Mouse (Mus musculus) splenic B cell, adult 2 months (primary cell): ENCODE results near the gene Sh2d1a.

Source experiments
- DNase-seq: peaks from one replicate; pipeline ENCODE4 v3.0.0-alpha.2; 2011; ENCODE audit warnings: low read depth, low spot score
- H3K27me3 ChIP-seq: 2 replicates; pipeline ENCODE4 v1.6.1; 2012; ENCODE audit warnings: mild to moderate bottlenecking, low read length, moderate library complexity, mixed read lengths; ENCODE audit not compliant: control insufficient read depth, poor library complexity, insufficient read depth, severe bottlenecking
- H3K36me3 ChIP-seq: 2 replicates; pipeline ENCODE4 v1.6.1; 2012; ENCODE audit warnings: mild to moderate bottlenecking, low read length, moderate library complexity, mixed read lengths; ENCODE audit not compliant: control insufficient read depth, poor library complexity, insufficient read depth, severe bottlenecking

Sh2d1a gene

DNA sequence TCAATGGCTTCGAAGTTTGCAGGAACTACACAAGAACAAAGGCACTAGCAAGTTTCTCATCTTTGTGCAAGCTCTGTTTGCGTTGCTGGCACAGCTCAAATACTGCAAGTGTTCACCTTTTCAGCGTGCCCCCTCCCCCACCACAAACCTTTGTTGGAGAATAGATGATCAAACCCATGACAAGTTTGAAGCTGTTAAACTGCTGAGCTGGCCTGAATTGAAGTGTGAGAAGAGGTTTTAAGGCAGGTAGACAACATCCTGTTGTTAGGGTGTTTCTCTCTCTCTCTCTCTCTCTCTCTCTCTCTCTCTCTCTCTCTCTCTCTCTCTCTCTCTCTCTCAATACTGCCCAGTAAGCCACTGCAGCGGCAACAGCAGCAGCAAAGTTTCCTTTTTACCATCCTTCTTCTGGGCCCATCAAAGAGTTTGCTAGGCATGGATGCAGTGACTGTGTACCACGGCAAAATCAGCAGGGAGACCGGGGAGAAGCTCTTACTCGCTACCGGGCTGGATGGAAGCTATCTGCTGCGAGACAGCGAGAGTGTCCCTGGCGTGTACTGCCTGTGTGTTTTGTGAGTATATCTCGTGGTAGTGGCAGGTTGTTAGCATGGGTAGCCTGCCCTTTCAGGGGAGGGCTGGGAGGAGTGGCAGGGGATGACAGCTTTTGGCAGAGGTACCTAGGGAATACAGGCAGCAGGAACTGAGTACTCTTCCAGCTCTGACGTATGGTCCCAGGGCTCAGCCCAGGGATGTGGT lies at the start of gene Sh2d1a:
Gene Sh2d1a, plus strand, starts transcription at position 163 of the 753 bp plus-strand sequence.
- no peaks in the 10 kb centered on the region for H3K36me3 ChIP-seq
- no peak for DNase-seq

GRCm38 (mm10) chrX:42453001-42453400 lies 49.3 kb upstream of the Sh2d1a start:
- H3K27me3 ChIP-seq: no peaks in the 10 kb centered on the region
- DNase-seq: no peak
- no peaks in the 10 kb centered on the region for H3K36me3 ChIP-seq

More for the DNA sequence above, at the start of gene Sh2d1a:
- no peaks in the 10 kb centered on the region for H3K27me3 ChIP-seq

GRCm38 (mm10) chrX:42454533-42454932 lies 47.7 kb upstream of the Sh2d1a start:
- DNase-seq: no peak
- no peaks in the 10 kb centered on the region for H3K36me3 ChIP-seq
- no peaks in the 10 kb centered on the region for H3K27me3 ChIP-seq

GRCm38 (mm10) chrX:42489446-42489845 lies 12.8 kb upstream of the Sh2d1a start, which contains the start of gene Tex13c2:
TSS of gene Tex13c2 (plus strand) at chrX:42489691.
- H3K27me3 ChIP-seq: no peaks in the 10 kb centered on the region
- no peaks in the 10 kb centered on the region for H3K36me3 ChIP-seq
- DNase-seq: no peak

GRCm38 (mm10) chrX:42490336-42490735 lies 11.9 kb upstream of the Sh2d1a start:
- DNase-seq: no peak
- Histone ChIP-seq H3K36me3 (no peaks in the 10 kb centered on the region), H3K27me3 (no peaks in the 10 kb centered on the region)

- H3K36me3 ChIP-seq: no peaks in the 10 kb centered on the region
- H3K27me3 ChIP-seq: no peaks in the 10 kb centered on the region
- DNase-seq: no peak
These were observed 1.7 kb upstream of the Sh2d1a start for GRCm38 (mm10) chrX:42500538-42500937.

DNA sequence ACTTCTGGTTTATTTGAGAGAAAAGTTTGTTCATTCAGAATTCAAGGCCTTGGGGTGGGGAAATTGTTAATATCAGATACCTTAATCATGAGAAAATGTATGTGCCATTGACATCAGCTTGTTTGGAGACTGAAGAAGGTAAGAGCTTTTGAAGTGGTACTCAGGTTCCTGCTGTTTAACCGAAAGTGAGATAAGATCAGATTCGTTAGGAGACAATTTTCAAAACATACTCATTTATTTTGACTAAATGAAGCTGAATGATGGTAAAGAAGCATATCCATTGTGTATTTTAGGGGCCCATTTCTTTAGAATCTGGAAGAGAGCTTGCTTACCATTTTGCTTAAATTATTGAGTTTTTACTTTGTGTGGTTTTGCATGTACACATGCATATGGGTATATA lies 8.9 kb downstream of the Sh2d1a start:
- Histone ChIP-seq H3K27me3 (no peaks in the 10 kb centered on the region), H3K36me3 (no peaks in the 10 kb centered on the region)
- DNase-seq: no peak

DNA sequence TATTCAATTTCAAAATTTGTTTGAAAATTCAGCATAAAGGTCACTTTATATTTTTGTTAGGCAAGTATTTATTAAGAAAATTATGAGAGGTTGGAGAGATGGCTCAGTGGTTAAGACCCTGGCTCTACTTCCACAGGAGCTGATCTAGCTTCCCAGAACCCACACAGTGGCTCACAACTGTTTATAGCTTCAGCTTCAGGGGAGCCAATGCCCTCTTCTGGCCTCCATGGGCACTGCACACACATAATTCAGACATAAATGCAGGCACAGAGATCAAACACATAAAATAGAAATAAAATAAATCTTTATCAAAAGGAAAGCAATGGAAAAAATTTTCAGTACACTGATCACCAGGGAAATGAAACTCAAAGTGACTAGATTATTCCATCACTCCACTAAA lies 10.3 kb downstream of the Sh2d1a start:
- DNase-seq: peak; percentile 4
- no peaks in the 10 kb centered on the region for H3K27me3 ChIP-seq

GRCm38 (mm10) chrX:42522868-42523267 lies 20.6 kb downstream of the Sh2d1a start:
- Histone ChIP-seq H3K27me3 (no peaks in the 10 kb centered on the region), H3K36me3 (no peaks in the 10 kb centered on the region)
- DNase-seq: no peak

More for the DNA sequence above, 10.3 kb downstream of the Sh2d1a start:
- no peaks in the 10 kb centered on the region for H3K36me3 ChIP-seq

GRCm38 (mm10) chrX:42530703-42531102 lies 28.4 kb downstream of the Sh2d1a start:
- H3K27me3 ChIP-seq: no peaks in the 10 kb centered on the region
- H3K36me3 ChIP-seq: no peaks in the 10 kb centered on the region
- no peak for DNase-seq

DNA sequence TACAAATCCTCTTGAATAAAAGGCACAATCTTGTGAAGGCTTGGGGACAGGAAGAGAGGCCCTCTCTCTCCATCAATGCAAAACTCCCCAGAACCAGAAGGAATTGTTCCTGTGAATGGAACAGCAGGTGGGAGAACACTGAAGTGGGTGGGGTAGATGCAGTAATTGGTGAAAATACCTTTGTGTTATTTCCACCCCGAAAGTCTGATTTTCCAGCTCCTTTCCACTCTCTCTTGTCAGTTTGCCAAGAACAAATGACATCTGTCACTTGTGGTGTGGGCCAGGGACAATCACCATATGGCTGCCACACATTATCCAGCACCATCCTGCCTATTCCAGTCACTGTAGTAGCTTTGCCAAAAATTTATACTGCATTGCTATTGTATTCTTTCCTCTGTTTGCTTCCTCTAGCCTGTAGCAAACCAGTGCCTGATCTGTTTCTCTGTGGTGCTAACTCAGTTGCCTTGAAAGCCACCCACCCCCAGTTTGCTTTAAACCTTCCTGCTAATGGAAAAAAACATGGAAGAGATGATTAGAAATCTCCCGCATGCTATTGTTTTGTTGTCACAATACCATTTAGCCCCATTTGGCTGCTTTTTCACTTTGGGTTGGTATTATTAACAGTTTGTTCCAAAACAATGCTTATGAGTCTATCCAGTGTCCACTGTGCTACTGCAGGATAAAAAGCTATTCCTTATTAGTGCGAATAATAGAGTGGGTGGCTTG lies 37.9 kb downstream of the Sh2d1a start:
- peak; percentile 1 for DNase-seq
- no peaks in the 10 kb centered on the region for H3K36me3 ChIP-seq
- H3K27me3 ChIP-seq: no peaks in the 10 kb centered on the region

DNA sequence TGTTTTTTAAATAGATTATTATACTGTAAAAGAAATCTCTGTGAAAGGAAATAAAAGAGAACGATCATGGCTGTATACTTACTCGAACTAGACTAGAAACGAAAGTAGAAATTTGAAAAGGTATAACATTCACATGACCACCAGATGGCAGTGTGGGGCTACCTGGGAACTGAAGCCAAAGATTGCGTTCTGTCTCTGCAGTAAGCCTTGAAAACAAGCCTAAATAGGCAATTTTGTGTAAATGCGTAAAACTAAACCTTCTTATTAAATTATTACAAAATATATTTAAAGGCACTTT lies 38.5 kb downstream of the Sh2d1a start:
- no peaks in the 10 kb centered on the region for H3K36me3 ChIP-seq
- peak; percentile 76 for DNase-seq
- H3K27me3 ChIP-seq: no peaks in the 10 kb centered on the region

DNA sequence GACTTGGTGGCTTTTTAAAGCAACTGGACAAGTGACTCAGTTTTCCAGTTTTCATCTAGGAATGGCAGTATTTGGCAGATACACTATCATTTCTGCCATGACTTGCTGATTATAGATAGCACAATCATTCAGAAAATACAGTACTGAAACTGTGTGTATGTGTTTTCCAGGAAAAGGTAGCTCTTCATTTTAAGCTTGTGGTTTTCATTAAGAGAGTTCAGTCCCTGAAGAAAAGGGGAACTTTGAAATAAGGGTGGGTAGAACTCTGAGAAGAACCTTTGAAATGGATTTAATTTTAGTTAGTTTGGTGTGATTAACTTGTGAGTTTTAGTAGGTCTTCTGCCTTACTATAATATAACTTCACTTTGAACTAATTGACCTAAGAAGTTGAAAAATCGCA lies 42.8 kb downstream of the Sh2d1a start:
- DNase-seq: no peak
- no peaks in the 10 kb centered on the region for H3K27me3 ChIP-seq

DNA sequence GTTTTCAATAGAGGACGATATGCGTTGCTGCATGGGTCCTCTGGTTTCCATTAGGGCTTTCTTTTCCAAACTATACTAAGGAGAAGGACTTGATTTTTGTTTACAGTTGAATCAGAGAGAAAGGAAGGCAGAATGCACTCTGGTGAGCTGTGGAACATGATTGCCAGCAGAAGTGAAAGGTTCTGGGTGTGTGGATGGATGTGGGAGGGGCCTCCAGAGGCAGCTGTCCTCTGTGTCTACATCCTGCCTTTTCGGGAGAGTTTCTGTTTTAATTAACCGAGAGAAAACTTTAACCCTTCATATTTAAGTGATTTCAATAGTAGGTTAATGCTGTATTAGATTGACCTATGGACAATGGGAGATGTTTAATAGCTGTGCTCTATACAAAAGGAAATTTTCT lies 46.3 kb downstream of the Sh2d1a start:
- no peaks in the 10 kb centered on the region for H3K36me3 ChIP-seq
- no peak for DNase-seq
- no peaks in the 10 kb centered on the region for H3K27me3 ChIP-seq

More for the DNA sequence above, 42.8 kb downstream of the Sh2d1a start:
- no peaks in the 10 kb centered on the region for H3K36me3 ChIP-seq

DNA sequence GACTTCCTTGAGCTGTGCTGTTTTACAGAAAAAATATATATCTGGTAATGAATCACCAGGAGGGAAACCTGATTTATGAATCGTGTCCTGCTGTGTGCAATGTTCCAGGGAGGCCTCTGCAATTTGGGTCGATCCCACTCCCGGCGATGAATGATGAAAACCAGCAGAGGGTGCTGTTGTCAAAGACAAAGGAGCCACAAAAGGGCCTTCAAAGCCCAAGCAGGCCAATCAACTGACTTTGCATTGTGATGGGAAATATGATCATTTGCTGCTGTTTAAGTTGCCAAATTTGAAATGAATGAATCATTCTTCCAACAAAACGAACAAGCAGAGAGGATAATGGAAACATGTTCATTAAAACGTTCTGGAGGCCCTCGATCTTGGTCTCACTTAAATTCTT lies 55.0 kb downstream of the Sh2d1a start:
- peak; percentile 19 for DNase-seq
- H3K27me3 ChIP-seq: no peaks in the 10 kb centered on the region
- no peaks in the 10 kb centered on the region for H3K36me3 ChIP-seq
